Mouse (Mus musculus) brown adipose tissue, adult 24 weeks (tissue): ENCODE data around the gene Mpp4. TPM values are rescaled to one million over a fixed set of nuclear protein-coding genes. Genes with fewer than 3 reads are reported as not detected.

Source experiments
- H3K27ac ChIP-seq: fragments of 200-500 bp; replicated peaks from 2 replicates; pipeline ENCODE4 v1.5.1; 2012; ENCODE audit warnings: low read depth, mild to moderate bottlenecking, low read length
- H3K4me1 ChIP-seq: fragments of 200-500 bp; 2 replicates; pipeline ENCODE4 v1.6.1; 2012; ENCODE audit warnings: low read length, mixed read lengths; ENCODE audit not compliant: control insufficient read depth, insufficient read depth, insufficient read length
- H3K4me3 ChIP-seq: fragments of 200-500 bp; 2 replicates; pipeline ENCODE4 v1.5.1; 2012; ENCODE audit warnings: low read depth, mild to moderate bottlenecking, low read length, moderate library complexity; ENCODE audit not compliant: insufficient read depth
- polyA plus RNA-seq: library from polyadenylated mRNA; stranded (reverse); fragments of >200 nt; gene quantifications from 2 replicates; pipeline ENCODE4 v1.2.4, GENCODE M21; 2012; ENCODE audit not compliant: missing spikeins, insufficient read depth, insufficient read length

The Mpp4 gene
- 0.71 TPM in 1 of 2 replicates, not detected in the other for polyA plus RNA-seq

GRCm38 (mm10) chr1:59163030-59163461 is at the start of gene Mpp4:
Gene Mpp4 (minus strand): TSS chr1:59163389.
- H3K27ac ChIP-seq = peak within 1 kb of the TSS; percentile 93

GRCm38 (mm10) chr1:59212951-59213350 is 49.8 kb upstream of the Mpp4 start:
- Histone ChIP-seq H3K27ac (no peak overlapping the region), H3K4me1 (no peaks in the 10 kb centered on the region), H3K4me3 (no peak overlapping the region)

More at GRCm38 (mm10) chr1:59163030-59163461, at the start of gene Mpp4:
- no peak within 1 kb of the TSS for H3K4me3 ChIP-seq
- H3K4me1 ChIP-seq = peaks cover 36% of the 10 kb centered on the region

GRCm38 (mm10) chr1:59212076-59212779 is 49.0 kb upstream of the Mpp4 start:
- Histone ChIP-seq H3K4me1 (no peaks in the 10 kb centered on the region), H3K4me3 (no peak overlapping the region), H3K27ac (no peak overlapping the region)

GRCm38 (mm10) chr1:59211651-59212050 is 48.5 kb upstream of the Mpp4 start:
- no peaks in the 10 kb centered on the region for H3K4me1 ChIP-seq
- no peak overlapping the region for H3K27ac ChIP-seq
- H3K4me3 ChIP-seq = no peak overlapping the region

- no peak overlapping the region for H3K27ac ChIP-seq
- H3K4me1 ChIP-seq = no peaks in the 10 kb centered on the region
- H3K4me3 ChIP-seq = no peak overlapping the region
Measured at GRCm38 (mm10) chr1:59208331-59208730, 45.1 kb upstream of the Mpp4 start.

- no peak overlapping the region for H3K27ac ChIP-seq
- H3K4me1 ChIP-seq = no peaks in the 10 kb centered on the region
- no peak overlapping the region for H3K4me3 ChIP-seq
Measured at GRCm38 (mm10) chr1:59204489-59204888, 41.3 kb upstream of the Mpp4 start.

- Histone ChIP-seq H3K4me3 (no peak overlapping the region), H3K27ac (no peak overlapping the region), H3K4me1 (no peaks in the 10 kb centered on the region)
Measured at GRCm38 (mm10) chr1:59202367-59202766, 39.2 kb upstream of the Mpp4 start.

- Histone ChIP-seq H3K4me1 (no peaks in the 10 kb centered on the region), H3K4me3 (no peak overlapping the region), H3K27ac (no peak overlapping the region)
Measured at GRCm38 (mm10) chr1:59201561-59201960, 38.4 kb upstream of the Mpp4 start.

- H3K4me1 ChIP-seq = no peaks in the 10 kb centered on the region
- no peak overlapping the region for H3K4me3 ChIP-seq
- no peak overlapping the region for H3K27ac ChIP-seq
Measured at GRCm38 (mm10) chr1:59200960-59201359, 37.8 kb upstream of the Mpp4 start.

- Histone ChIP-seq H3K4me3 (no peak overlapping the region), H3K4me1 (no peaks in the 10 kb centered on the region), H3K27ac (no peak overlapping the region)
Measured at GRCm38 (mm10) chr1:59194979-59195378, 31.8 kb upstream of the Mpp4 start.

GRCm38 (mm10) chr1:59187786-59188185 is 24.6 kb upstream of the Mpp4 start:
- H3K27ac ChIP-seq = no peak overlapping the region
- H3K4me3 ChIP-seq = no peak overlapping the region
- H3K4me1 ChIP-seq = no peaks in the 10 kb centered on the region

GRCm38 (mm10) chr1:59186317-59186716 is 23.1 kb upstream of the Mpp4 start:
- no peak overlapping the region for H3K4me3 ChIP-seq
- H3K4me1 ChIP-seq = no peaks in the 10 kb centered on the region
- no peak overlapping the region for H3K27ac ChIP-seq

- Histone ChIP-seq H3K4me3 (no peak overlapping the region), H3K4me1 (no peaks in the 10 kb centered on the region), H3K27ac (no peak overlapping the region)
Measured at GRCm38 (mm10) chr1:59185410-59185809, 22.2 kb upstream of the Mpp4 start.

- Histone ChIP-seq H3K4me1 (no peaks in the 10 kb centered on the region), H3K27ac (no peak overlapping the region), H3K4me3 (no peak overlapping the region)
Measured at GRCm38 (mm10) chr1:59183045-59183444, 19.9 kb upstream of the Mpp4 start.

- H3K27ac ChIP-seq = no peak overlapping the region
- no peaks in the 10 kb centered on the region for H3K4me1 ChIP-seq
- H3K4me3 ChIP-seq = no peak overlapping the region
Measured at GRCm38 (mm10) chr1:59182373-59182772, 19.2 kb upstream of the Mpp4 start.

- H3K27ac ChIP-seq = no peak overlapping the region
- H3K4me3 ChIP-seq = no peak overlapping the region
- no peaks in the 10 kb centered on the region for H3K4me1 ChIP-seq
Measured at GRCm38 (mm10) chr1:59180003-59180402, 16.8 kb upstream of the Mpp4 start.
